Mouse (Mus musculus) heart, embryonic 10.5 days (tissue): Measurements from ENCODE around the gene Tmem198. TPM values are rescaled to one million over a fixed set of nuclear protein-coding genes. Genes with fewer than 3 reads are reported as not detected.

Source experiments
- DNase-seq: peaks from one replicate; pipeline ENCODE4 v3.0.0-alpha.2; 2017; ENCODE audit warnings: low spot score
- H3K27ac ChIP-seq: fragments of 300-500 bp; sonication (generic); 2 replicates; pipeline ENCODE4 v1.5.1; 2016; ENCODE audit warnings: mild to moderate bottlenecking
- H3K27me3 ChIP-seq: fragments of 300-500 bp; sonication (generic); 2 replicates; pipeline ENCODE4 v1.6.1; 2016; ENCODE audit warnings: mild to moderate bottlenecking; ENCODE audit not compliant: poor library complexity, insufficient read depth, severe bottlenecking
- H3K36me3 ChIP-seq: fragments of 300-500 bp; sonication (generic); 2 replicates; pipeline ENCODE4 v1.6.1; 2016; ENCODE audit warnings: mild to moderate bottlenecking, moderate library complexity
- H3K4me1 ChIP-seq: fragments of 300-500 bp; sonication (generic); 2 replicates; pipeline ENCODE4 v1.6.1; 2016; ENCODE audit warnings: mild to moderate bottlenecking
- H3K4me3 ChIP-seq: fragments of 300-500 bp; sonication (generic); 2 replicates; pipeline ENCODE4 v1.5.1; 2016; ENCODE audit warnings: mild to moderate bottlenecking, moderate library complexity
- H3K9me3 ChIP-seq: fragments of 300-500 bp; sonication (generic); 2 replicates; pipeline ENCODE4 v1.6.1; 2016; ENCODE audit warnings: mild to moderate bottlenecking, moderate library complexity
- WGBS: fragments of 180-500 bp; shearing (Covaris S2); methylation state at CpG from one replicate; pipeline ENCODE4 v1.1.7; 2016; 5-methylcytosine and 5-hydroxymethylcytosine counted together
- polyA plus RNA-seq: library from polyadenylated mRNA; unstranded; fragments of >200 nt; fragmentation: Nextera tagmentation; extraction: Ambion mirVana; gene quantifications from 2 replicates; pipeline ENCODE4 v1.2.1, GENCODE M21; 2016

The Tmem198 gene
- polyA plus RNA-seq, 1 experiment from 2014 or later, result 0.36 TPM

DNA sequence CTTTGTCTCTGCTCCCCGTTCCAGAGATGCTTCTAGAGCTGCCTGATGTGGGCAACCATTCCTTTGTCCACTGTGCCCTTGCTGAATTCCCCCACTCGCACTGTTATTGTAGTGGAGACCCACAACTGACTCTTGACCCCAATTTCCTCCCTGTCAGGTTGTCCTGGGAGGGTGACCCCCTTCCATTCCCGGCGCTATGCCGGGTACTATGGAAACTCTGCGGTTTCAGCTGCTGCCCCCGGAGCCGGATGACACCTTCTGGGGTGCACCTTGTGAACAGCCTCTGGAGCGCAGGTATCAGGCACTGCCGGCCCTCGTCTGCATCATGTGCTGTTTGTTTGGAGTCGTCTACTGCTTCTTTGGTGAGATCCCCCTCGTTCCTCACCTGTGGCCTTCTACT lies 704 bp downstream of the Tmem198 start:
- H3K4me1 ChIP-seq, result peaks cover 32% of the 10 kb centered on the region
- no peak overlapping the region for H3K27ac ChIP-seq
- 24% methylated on average over 13 of the region's 13 CpGs for WGBS
- peak overlapping the region; percentile 89 for H3K4me3 ChIP-seq
- H3K36me3 ChIP-seq, result peaks cover 22% of the 10 kb centered on the region
- H3K9me3 ChIP-seq, result no peaks in the 10 kb centered on the region
- H3K27me3 ChIP-seq, result peaks cover 71% of the 10 kb centered on the region
- no peak for DNase-seq

DNA sequence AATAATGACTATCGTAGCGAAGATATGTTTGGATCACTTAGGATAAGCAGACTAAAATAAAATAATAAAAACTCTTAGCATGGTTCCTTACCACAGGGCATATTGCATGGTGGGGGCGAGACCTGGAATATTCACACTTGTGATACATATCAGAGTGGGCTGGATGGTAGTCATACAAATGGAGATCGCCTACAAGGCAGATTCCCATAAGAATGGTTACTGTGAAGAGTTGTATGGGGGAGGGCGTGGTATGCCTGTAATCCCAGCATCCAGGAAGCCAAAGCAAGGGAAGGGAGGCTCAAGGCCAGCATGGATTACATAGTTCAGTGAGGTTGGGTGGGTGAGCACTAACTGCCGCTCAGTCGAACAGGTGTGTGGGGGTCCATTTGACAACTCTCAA lies 1.4 kb downstream of the Tmem198 start:
- H3K27ac ChIP-seq, result no peak overlapping the region
- H3K4me1 ChIP-seq, result peaks cover 32% of the 10 kb centered on the region
- no peak for DNase-seq
- H3K36me3 ChIP-seq, result peaks cover 20% of the 10 kb centered on the region
- no peaks in the 10 kb centered on the region for H3K9me3 ChIP-seq
- 79% methylated on average over 7 of the region's 7 CpGs for WGBS
- peaks cover 71% of the 10 kb centered on the region for H3K27me3 ChIP-seq
- H3K4me3 ChIP-seq, result no peak overlapping the region

DNA sequence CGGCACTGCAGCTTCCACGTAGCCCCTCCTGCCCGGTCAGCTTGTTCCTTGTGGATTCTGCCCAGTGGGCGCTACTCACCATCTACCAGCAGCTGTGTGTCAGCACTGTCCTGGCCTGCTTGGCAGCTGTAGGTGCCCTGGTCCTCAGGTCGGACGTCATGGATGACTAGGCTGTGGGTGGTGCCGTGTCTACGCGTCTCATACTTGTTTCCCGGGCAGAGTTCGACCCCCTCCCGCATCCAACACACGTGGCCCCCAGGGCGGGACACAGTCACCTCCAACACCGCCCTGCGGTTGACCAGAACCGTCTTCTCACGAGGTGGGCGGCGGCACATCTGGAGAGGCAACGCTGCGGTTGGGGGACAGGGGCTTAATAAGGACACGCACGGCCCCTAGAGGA lies 7.2 kb downstream of the Tmem198 start:
- Histone ChIP-seq H3K36me3 (peaks cover 46% of the 10 kb centered on the region), H3K27me3 (peaks cover 89% of the 10 kb centered on the region), H3K27ac (no peak overlapping the region), H3K4me3 (peak overlapping the region; percentile 61), H3K4me1 (peaks cover 30% of the 10 kb centered on the region), H3K9me3 (no peaks in the 10 kb centered on the region)
- no peak for DNase-seq
- 14% methylated on average over 24 of the region's 24 CpGs for WGBS

DNA sequence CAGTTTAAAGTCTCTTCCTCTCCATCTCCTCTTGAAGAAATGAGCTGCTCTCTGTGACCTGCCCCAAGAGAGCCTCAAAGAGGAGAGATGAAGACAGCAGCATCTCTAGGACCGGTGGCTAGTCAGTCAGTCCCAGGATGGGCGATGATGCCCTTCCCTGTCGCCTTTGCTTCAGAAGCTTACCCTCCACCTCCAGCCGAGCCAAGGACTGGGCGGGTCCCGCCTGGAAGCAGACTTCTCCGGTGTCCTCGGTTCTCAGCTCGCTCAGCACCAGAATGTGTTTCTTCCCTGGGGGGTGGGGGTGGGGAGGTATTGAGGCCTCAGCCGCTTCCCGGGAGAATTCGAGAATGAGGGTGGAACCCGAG lies 7.7 kb downstream of the Tmem198 start:
- peaks cover 31% of the 10 kb centered on the region for H3K4me1 ChIP-seq

DNA sequence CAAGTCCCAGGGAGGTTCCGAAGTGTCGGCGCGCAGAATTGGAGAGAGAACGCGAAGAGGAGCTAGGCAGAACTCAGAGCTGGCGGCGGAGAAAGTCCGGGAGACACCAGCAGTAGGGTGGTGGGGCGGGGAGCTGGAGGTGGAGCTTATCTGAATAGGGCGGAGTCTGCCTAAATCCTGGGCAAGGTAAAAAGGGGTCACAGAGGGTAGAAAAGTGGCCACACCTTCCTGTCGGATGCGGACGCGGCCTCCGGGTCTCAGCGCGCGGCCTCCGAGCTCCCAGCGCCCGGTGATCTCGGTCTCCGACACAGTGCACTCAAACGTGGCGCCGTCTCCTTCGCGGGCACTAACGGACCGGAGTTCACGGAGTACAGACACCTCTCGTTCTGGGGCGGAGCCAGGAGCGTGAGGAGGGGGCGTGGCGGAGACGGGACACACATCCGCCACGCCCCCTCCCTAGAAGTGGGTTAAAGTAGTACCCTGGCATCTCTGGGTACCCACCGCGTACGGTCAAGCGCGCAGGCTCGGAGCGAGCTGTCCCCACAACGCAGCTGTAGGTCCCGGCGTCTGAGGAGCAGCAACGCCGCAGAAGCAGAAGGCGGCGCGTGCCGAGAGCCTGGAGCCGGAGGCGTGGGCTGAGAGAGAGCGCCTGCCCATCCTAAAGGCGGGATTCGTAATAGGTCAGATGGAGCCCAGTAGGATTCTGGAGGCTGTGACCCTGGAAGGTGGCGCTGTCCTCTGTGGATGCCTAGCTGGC lies 8.3 kb downstream of the Tmem198 start:
- H3K36me3 ChIP-seq, result peaks cover 56% of the 10 kb centered on the region

More for the DNA sequence above, 7.7 kb downstream of the Tmem198 start:
- Histone ChIP-seq H3K36me3 (peaks cover 50% of the 10 kb centered on the region), H3K27me3 (peaks cover 86% of the 10 kb centered on the region), H3K4me3 (peak overlapping the region; percentile 61), H3K27ac (no peak overlapping the region), H3K9me3 (no peaks in the 10 kb centered on the region)
- DNase-seq, result no peak
- 3% methylated on average over 13 of the region's 13 CpGs for WGBS

DNA sequence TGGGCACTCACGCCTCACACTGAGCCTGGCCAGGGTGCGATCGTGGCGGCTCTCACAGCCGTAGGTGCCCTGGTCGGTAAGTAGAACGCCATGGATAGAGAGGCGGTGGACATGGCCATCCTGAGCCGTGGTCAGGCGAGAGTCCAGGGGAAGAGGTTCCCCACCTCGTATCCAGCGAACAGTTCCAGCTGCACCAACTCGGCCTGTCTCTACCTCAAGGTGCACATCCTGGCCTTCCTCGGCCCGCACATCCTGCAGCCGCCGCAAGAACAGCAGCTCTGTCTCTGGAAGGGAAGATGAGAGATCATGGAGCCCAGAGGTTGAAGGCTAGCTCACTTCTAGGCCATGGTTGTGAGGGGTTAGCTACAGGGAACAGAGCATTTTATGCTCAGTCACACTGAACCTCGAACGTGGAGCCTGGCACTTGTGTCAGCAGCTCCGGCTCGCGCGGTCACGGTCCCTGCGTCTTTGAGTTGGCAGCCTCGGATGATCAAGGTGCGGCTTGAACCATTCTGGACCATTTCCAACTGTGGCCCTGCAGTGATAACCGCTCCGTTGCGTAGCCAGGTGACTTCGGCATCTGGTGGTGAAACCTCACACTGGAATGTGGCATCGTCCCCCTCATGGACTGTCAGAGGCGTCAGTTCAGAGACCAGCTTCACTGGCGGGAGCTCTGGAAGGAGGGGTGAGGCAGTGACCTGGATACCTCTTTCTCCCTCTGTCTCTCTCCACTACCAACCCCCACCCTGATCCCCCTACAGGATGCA lies 11.6 kb downstream of the Tmem198 start:
- no peak for DNase-seq
- H3K9me3 ChIP-seq, result no peaks in the 10 kb centered on the region
- 77% methylated on average over 34 of the region's 34 CpGs for WGBS
- H3K27ac ChIP-seq, result no peak overlapping the region
- peaks cover 28% of the 10 kb centered on the region for H3K4me1 ChIP-seq
- peaks cover 60% of the 10 kb centered on the region for H3K27me3 ChIP-seq
- no peak overlapping the region for H3K4me3 ChIP-seq
- H3K36me3 ChIP-seq, result peaks cover 75% of the 10 kb centered on the region

More for the DNA sequence above, 8.3 kb downstream of the Tmem198 start:
- H3K4me1 ChIP-seq, result peaks cover 31% of the 10 kb centered on the region
- peak overlapping the region; percentile 61 for H3K4me3 ChIP-seq
- H3K9me3 ChIP-seq, result no peaks in the 10 kb centered on the region
- peak; percentile 91 for DNase-seq
- peaks cover 84% of the 10 kb centered on the region for H3K27me3 ChIP-seq
- WGBS, result 1% methylated on average over 62 of the region's 62 CpGs
- H3K27ac ChIP-seq, result no peak overlapping the region; the same call in 1 of the 2 replicates

DNA sequence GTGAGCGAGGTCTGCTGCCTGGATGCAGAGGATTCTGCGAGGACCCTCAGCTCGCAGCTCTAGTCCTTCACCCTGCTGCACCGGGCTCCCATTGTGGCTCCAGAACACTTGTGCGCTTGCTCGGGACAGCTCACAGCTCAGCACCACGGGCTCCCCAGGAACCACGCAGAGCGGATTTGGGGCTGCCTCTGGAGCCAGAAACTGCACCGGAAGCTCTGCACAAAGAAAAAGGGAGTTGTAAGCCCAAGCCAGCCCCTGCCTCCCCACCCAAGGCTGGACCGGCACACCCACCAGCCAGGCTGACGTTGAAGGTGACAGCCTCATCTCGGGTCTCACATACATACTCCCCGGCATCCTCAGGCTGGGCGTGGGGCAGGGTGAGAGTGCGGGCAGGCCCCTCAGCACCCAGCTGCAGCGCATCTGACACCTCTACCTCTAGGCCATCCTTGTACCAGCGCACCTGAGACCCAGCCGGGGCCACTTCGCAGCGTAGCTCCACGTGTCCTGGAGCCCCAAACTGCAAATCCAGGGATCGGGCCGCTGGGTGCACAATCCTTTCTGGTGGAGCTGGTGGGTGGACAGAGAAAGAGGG lies 13.3 kb downstream of the Tmem198 start:
- Histone ChIP-seq H3K4me1 (peaks cover 16% of the 10 kb centered on the region; the same call in 1 of the 2 replicates), H3K9me3 (no peaks in the 10 kb centered on the region), H3K27me3 (peaks cover 45% of the 10 kb centered on the region), H3K4me3 (no peak overlapping the region), H3K36me3 (peaks cover 86% of the 10 kb centered on the region), H3K27ac (no peak overlapping the region)
- WGBS, result 49% methylated on average over 24 of the region's 24 CpGs
- no peak for DNase-seq

DNA sequence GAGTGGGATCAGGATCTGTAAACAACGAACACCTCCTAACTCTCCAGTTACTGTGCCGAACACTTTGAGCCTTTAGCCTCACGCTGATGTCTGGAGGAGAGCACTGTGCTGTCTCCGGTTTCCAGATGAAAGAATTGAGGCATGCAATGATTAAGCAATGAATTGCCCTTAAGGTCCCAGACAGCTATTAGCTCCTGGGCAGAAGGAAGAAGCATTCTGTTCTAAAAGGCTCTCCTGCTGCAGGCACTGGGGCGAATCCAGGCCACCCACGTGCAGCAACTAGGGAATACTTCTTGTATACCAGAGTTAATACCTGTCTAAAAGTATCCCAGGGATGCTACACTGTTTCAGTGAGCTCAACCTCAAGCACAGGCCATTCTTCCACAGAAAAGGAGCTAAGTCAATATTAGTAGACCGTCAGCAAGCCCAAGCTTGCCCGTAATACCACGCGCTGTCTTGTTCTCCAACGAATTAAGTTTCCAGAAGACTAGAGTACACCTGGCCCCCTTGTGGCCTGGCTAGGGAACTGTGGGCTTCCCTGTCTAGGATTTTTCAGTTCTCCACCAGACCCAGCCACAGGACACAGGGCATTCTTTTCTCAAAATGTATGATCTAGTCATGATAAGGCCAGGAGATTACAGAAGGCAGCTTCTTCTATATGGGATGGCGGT lies 15.7 kb downstream of the Tmem198 start:
- Histone ChIP-seq H3K36me3 (peaks cover 93% of the 10 kb centered on the region), H3K27me3 (peaks cover 23% of the 10 kb centered on the region), H3K9me3 (no peaks in the 10 kb centered on the region), H3K4me1 (0 out of 2 replicates have a peak, but pooled peaks cover 3% of the 10 kb centered on the region), H3K27ac (no peak overlapping the region), H3K4me3 (no peak overlapping the region)
- 72% methylated on average over 12 of the region's 12 CpGs for WGBS
- DNase-seq, result no peak

DNA sequence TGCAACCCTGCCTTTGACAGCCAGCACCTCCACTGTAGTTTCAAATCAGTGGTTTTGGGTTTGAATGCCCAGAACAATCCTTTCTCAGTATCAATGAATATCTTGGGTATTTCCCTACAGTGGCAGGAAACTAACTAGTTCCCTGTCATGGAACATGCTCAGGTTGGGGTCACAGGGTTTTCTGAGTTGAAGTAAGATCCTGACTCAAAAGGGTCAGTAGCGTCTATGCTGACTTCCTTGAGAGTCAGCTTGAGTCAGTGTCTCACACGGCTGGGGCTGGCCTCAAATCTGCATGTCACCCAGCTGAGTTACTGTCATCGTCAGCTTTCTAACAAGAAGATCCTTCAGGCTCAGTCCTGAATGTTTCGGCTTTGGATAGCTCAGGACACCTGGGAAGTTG lies 19.6 kb downstream of the Tmem198 start:
- Histone ChIP-seq H3K36me3 (peaks cover 94% of the 10 kb centered on the region), H3K4me3 (no peak overlapping the region), H3K27me3 (no peaks in the 10 kb centered on the region), H3K9me3 (no peaks in the 10 kb centered on the region), H3K27ac (no peak overlapping the region), H3K4me1 (peaks cover 16% of the 10 kb centered on the region)
- 84% methylated on average over 4 of the region's 4 CpGs for WGBS
- no peak for DNase-seq

DNA sequence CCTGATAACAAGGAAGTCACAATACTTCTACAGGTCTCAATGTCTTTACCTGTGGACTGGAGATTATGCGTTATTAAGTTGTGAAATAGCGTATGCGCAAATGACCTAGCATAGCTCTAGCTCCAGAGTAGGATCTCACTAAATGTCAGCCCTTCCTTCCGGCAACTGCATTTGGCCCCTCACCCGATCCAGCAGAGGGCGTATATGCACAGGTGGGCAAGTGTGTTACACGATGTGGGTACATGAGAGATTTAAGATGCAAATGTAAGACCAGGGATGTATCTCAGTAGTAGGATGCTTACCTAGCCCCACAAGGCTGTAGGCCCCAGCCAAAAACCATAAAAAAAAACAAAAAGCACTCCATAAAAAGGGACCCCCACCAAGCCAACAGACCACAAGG lies 20.1 kb downstream of the Tmem198 start:
- Histone ChIP-seq H3K36me3 (peaks cover 95% of the 10 kb centered on the region), H3K27me3 (no peaks in the 10 kb centered on the region), H3K4me3 (no peak overlapping the region), H3K9me3 (no peaks in the 10 kb centered on the region), H3K27ac (no peak overlapping the region), H3K4me1 (peaks cover 22% of the 10 kb centered on the region)
- WGBS, result 77% methylated on average over 7 of the region's 7 CpGs
- no peak for DNase-seq

DNA sequence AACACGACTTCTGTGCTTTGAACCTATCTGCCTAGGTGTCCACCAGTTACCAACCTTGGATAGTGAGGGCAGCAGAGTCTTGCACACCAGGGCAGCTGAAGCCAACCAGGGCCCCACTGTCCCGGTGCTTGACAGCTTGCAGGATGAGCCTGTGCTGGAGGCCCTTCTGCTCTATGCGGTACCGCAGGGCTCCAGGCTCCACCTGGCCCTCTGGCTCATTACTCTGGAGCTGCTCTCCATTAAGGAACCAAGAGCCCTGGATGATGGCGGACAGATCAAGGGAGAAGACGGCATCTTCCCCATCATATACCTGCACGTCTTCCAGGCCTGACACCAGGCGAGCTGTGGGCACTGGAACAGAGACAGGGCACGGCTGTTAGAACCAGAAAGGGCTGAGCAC lies 22.6 kb downstream of the Tmem198 start:
- Histone ChIP-seq H3K4me1 (peaks cover 43% of the 10 kb centered on the region), H3K36me3 (peaks cover 71% of the 10 kb centered on the region), H3K27ac (no peak overlapping the region), H3K9me3 (no peaks in the 10 kb centered on the region), H3K4me3 (no peak overlapping the region), H3K27me3 (no peaks in the 10 kb centered on the region)
- no peak for DNase-seq
- WGBS, result 90% methylated on average over 9 of the region's 9 CpGs

DNA sequence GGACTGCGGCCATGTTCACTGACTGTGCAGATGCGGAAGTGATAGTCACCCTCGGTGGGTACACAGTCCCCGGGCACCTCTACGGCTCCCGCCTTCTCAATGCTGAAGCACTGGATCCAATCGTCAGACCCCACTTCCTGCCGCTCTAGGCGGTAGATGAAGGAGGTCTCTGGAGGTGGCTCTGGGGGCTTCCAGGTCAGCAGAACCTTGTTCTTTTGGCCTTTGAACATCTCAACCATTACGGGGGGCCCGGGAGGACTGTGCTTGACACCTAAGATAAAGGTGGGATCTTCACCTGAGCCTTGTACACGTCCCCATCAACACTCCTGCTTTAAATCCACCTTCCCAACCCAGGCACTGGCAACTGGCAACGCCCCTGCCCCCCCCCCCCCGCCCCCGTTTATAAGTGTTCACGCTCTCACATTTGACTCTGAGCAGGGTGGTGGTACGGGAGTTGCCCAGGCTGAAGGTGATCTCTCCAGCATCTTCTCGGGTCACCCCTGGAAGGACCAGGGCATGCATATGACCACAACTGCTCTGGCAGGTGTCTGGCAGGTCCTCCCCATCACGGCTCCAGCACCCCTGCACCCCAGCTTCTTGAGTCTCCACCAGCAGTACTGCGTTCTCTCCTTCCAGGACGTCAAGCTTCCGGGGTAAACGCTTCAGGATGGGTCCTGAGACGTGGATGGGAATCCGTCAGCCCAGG lies 23.8 kb downstream of the Tmem198 start:
- no peaks in the 10 kb centered on the region for H3K27me3 ChIP-seq
- H3K4me3 ChIP-seq, result peak overlapping the region; percentile 96
- peaks cover 55% of the 10 kb centered on the region for H3K4me1 ChIP-seq
- 78% methylated on average over 25 of the region's 25 CpGs for WGBS
- H3K9me3 ChIP-seq, result no peaks in the 10 kb centered on the region
- no peak for DNase-seq
- peaks cover 59% of the 10 kb centered on the region for H3K36me3 ChIP-seq
- H3K27ac ChIP-seq, result no peak overlapping the region
